Mouse (Mus musculus) forebrain, embryonic 15.5 days (tissue): ENCODE measurements around the gene Gucd1. TPM values are rescaled to one million over a fixed set of nuclear protein-coding genes. Genes with fewer than 3 reads are reported as not detected.

Source experiments
- ATAC-seq: fragments of 200-750 bp; cut with Nextera tagmentation; replicated peaks from 2 replicates; pipeline ENCODE4 v1.8.0; 2017; ENCODE audit warnings: mild to moderate bottlenecking, moderate TSS enrichment, moderate library complexity
- H3K27ac ChIP-seq: fragments of 300-500 bp; sonication (generic); replicated peaks from 2 replicates; pipeline ENCODE4 v1.5.1; 2015; ENCODE audit warnings: mild to moderate bottlenecking, inconsistent platforms
- H3K27me3 ChIP-seq: fragments of 300-500 bp; sonication (generic); 2 replicates; pipeline ENCODE4 v1.6.1; 2015; ENCODE audit warnings: inconsistent platforms
- H3K36me3 ChIP-seq: fragments of 300-500 bp; sonication (generic); 2 replicates; pipeline ENCODE4 v1.6.1; 2015; ENCODE audit warnings: mild to moderate bottlenecking, inconsistent platforms
- H3K4me1 ChIP-seq: fragments of 300-500 bp; sonication (generic); 2 replicates; pipeline ENCODE4 v1.6.1; 2015; ENCODE audit warnings: inconsistent platforms
- H3K4me2 ChIP-seq: fragments of 300-500 bp; sonication (generic); replicated peaks from 2 replicates; pipeline ENCODE4 v1.6.1; 2015; ENCODE audit warnings: mild to moderate bottlenecking, inconsistent platforms
- H3K4me3 ChIP-seq: fragments of 300-500 bp; sonication (generic); 2 replicates; pipeline ENCODE4 v1.5.1; 2015; ENCODE audit warnings: mild to moderate bottlenecking, inconsistent platforms
- H3K9ac ChIP-seq: fragments of 300-500 bp; sonication (generic); replicated peaks from 2 replicates; pipeline ENCODE4 v1.6.1; 2015; ENCODE audit warnings: mild to moderate bottlenecking, inconsistent platforms
- H3K9me3 ChIP-seq: fragments of 300-500 bp; sonication (generic); 2 replicates; pipeline ENCODE4 v1.6.1; 2016; ENCODE audit warnings: inconsistent platforms
- whole genome bisulfite sequencing: fragments of 180-500 bp; shearing (Covaris S2); methylation state at CpG from one replicate; pipeline ENCODE4 v1.1.7; 2015; ENCODE audit warnings: mixed read lengths; 5-methylcytosine and 5-hydroxymethylcytosine counted together
- polyA plus RNA-seq: library from polyadenylated mRNA; unstranded; fragments of >200 nt; fragmentation: Nextera tagmentation; extraction: Ambion mirVana; gene quantifications from 2 replicates; pipeline ENCODE4 v1.2.1, GENCODE M21; 2015

The Gucd1 gene
- polyA plus RNA-seq, 1 experiment from 2014 or later, result 20.1 TPM

DNA sequence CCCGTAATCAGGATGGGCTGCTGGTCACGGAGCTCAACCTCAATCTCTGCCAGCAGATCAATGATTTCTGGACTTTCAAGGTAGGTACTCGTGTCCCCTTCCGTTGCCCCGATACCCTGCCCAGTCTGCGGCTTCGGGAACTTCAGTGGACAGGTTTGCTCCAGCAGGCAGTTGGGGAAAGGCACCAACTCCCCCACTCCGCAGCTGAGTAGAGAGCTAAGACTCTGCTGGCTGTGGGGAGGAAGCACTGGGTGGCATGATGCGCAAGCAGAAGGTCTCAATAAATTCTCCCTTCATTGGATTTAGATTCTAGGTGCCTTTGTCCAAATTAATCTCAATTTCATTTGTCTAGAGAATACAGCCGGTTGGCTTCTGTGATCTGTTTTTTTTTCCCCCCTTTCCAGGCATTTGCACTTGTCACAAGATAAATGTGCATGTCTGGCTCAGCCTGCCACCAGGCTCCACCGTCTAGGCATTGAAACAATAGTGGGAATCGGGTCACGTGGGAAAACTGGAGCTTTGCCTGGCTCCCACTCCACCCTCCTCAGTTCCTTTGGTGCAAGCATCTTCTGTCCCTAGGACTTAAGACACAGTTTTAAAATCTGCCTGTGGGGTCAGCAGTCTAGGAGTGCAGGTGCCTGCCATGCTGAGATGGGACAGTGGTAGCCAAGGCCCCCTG is 79.5 kb downstream of the Gucd1 start:
- H3K9ac ChIP-seq, result no peak overlapping the region
- H3K4me1 ChIP-seq, result peaks cover 23% of the 10 kb centered on the region
- no peak overlapping the region for H3K4me3 ChIP-seq
- H3K36me3 ChIP-seq, result no peaks in the 10 kb centered on the region
- peak overlapping the region; percentile 75 for H3K27ac ChIP-seq
- no peaks in the 10 kb centered on the region for H3K27me3 ChIP-seq
- ATAC-seq, result peak; percentile 71
- no peaks in the 10 kb centered on the region for H3K9me3 ChIP-seq
- 56% methylated on average over 13 of the region's 13 CpGs for WGBS
- H3K4me2 ChIP-seq, result no peak overlapping the region

- H3K4me1 ChIP-seq, result peaks cover 23% of the 10 kb centered on the region
- 82% methylated on average over 1 of the region's 1 CpGs for whole genome bisulfite sequencing
- 0 out of 2 replicates have a peak, but pooled peaks have one; percentile 6 for ATAC-seq
Observed at GRCm38 (mm10) chr10:75437284-75437683, 80.5 kb downstream of the Gucd1 start.

GRCm38 (mm10) chr10:75436604-75437217 is 81.1 kb downstream of the Gucd1 start:
- H3K4me2 ChIP-seq, result no peak overlapping the region
- no peaks in the 10 kb centered on the region for H3K27me3 ChIP-seq
- H3K4me1 ChIP-seq, result peaks cover 23% of the 10 kb centered on the region
- H3K9me3 ChIP-seq, result no peaks in the 10 kb centered on the region
- H3K27ac ChIP-seq, result no peak overlapping the region
- WGBS, result 32% methylated on average over 3 of the region's 3 CpGs
- no peak overlapping the region for H3K9ac ChIP-seq
- ATAC-seq, result peak; percentile 33
- no peaks in the 10 kb centered on the region for H3K36me3 ChIP-seq
- H3K4me3 ChIP-seq, result no peak overlapping the region

More at GRCm38 (mm10) chr10:75437284-75437683, 80.5 kb downstream of the Gucd1 start:
- Histone ChIP-seq H3K9me3 (no peaks in the 10 kb centered on the region), H3K27ac (peak overlapping the region; percentile 75; the same call in 1 of the 2 replicates), H3K4me3 (no peak overlapping the region), H3K27me3 (no peaks in the 10 kb centered on the region), H3K4me2 (no peak overlapping the region), H3K36me3 (no peaks in the 10 kb centered on the region), H3K9ac (no peak overlapping the region)

DNA sequence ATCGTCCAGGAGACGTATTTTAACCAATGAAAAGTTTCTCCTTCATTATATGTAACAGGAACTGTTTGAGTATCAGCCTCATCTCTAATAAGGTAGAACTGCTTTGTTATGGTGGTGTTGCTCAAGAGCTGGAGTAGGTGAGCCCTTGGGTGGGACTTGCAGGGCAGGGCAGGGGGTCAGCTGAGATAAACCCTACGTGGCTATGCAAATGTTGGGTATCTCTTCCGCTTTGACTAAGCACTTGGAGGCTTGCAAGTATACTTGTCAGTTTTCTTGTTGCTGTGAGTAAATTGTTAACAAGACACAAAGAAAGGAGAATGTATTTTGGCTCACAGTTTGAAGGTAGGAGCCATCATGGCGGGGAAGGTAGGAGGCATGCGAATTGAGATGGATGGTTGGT is 87.1 kb downstream of the Gucd1 start:
- H3K27me3 ChIP-seq, result no peaks in the 10 kb centered on the region
- no peak overlapping the region for H3K27ac ChIP-seq
- no peak overlapping the region for H3K4me2 ChIP-seq
- H3K36me3 ChIP-seq, result no peaks in the 10 kb centered on the region
- no peaks in the 10 kb centered on the region for H3K4me1 ChIP-seq
- WGBS, result 95% methylated on average over 6 of the region's 6 CpGs
- ATAC-seq, result no peak
- no peak overlapping the region for H3K9ac ChIP-seq
- no peak overlapping the region for H3K4me3 ChIP-seq
- H3K9me3 ChIP-seq, result no peaks in the 10 kb centered on the region

GRCm38 (mm10) chr10:75430147-75430537 is 87.6 kb downstream of the Gucd1 start:
- H3K4me2 ChIP-seq, result no peak overlapping the region
- no peak for ATAC-seq
- H3K27ac ChIP-seq, result no peak overlapping the region
- no peaks in the 10 kb centered on the region for H3K4me1 ChIP-seq
- no peaks in the 10 kb centered on the region for H3K36me3 ChIP-seq
- no peak overlapping the region for H3K9ac ChIP-seq
- no peaks in the 10 kb centered on the region for H3K27me3 ChIP-seq
- WGBS, result 92% methylated on average over 5 of the region's 5 CpGs
- no peak overlapping the region for H3K4me3 ChIP-seq
- no peaks in the 10 kb centered on the region for H3K9me3 ChIP-seq

DNA sequence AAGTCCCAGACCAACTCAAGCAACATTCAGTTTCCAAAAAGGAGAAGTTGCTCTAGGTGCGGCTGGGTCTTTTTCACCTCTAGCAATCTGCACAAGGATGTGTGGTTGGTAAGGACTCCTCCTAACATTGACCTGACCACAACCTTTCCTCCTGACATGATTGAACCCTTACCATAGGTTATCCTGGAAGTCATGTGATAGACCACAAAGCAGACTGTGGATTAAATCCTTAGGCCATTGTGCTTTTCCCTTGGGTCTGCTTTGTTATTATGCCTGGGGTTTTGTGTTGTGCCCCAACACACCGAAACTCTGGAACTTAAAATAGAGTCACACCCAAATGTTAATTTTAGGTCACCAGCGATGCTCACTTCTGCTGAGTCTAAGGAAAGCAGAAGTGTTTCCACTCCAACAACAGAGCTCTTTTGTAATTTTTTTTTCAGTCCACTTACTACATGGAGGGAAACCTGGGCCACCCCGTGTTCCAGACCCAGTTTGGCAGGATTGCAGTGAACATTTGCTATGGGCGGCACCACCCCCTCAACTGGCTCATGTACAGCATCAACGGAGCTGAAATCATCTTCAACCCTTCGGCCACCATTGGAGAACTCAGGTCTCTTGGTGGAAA is 88.1 kb downstream of the Gucd1 start:
- WGBS, result 87% methylated on average over 7 of the region's 7 CpGs

GRCm38 (mm10) chr10:75429004-75429380 is 88.8 kb downstream of the Gucd1 start:
- Histone ChIP-seq H3K4me2 (no peak overlapping the region), H3K27me3 (no peaks in the 10 kb centered on the region), H3K27ac (no peak overlapping the region), H3K9me3 (no peaks in the 10 kb centered on the region), H3K36me3 (no peaks in the 10 kb centered on the region), H3K9ac (no peak overlapping the region), H3K4me1 (no peaks in the 10 kb centered on the region), H3K4me3 (no peak overlapping the region)
- ATAC-seq, result no peak
- 84% methylated on average over 6 of the region's 6 CpGs for WGBS

More for the DNA sequence above, 88.1 kb downstream of the Gucd1 start:
- H3K27ac ChIP-seq, result no peak overlapping the region
- ATAC-seq, result no peak
- H3K4me2 ChIP-seq, result no peak overlapping the region
- H3K36me3 ChIP-seq, result no peaks in the 10 kb centered on the region
- H3K27me3 ChIP-seq, result no peaks in the 10 kb centered on the region
- H3K4me3 ChIP-seq, result no peak overlapping the region
- no peak overlapping the region for H3K9ac ChIP-seq
- H3K9me3 ChIP-seq, result no peaks in the 10 kb centered on the region
- H3K4me1 ChIP-seq, result no peaks in the 10 kb centered on the region

DNA sequence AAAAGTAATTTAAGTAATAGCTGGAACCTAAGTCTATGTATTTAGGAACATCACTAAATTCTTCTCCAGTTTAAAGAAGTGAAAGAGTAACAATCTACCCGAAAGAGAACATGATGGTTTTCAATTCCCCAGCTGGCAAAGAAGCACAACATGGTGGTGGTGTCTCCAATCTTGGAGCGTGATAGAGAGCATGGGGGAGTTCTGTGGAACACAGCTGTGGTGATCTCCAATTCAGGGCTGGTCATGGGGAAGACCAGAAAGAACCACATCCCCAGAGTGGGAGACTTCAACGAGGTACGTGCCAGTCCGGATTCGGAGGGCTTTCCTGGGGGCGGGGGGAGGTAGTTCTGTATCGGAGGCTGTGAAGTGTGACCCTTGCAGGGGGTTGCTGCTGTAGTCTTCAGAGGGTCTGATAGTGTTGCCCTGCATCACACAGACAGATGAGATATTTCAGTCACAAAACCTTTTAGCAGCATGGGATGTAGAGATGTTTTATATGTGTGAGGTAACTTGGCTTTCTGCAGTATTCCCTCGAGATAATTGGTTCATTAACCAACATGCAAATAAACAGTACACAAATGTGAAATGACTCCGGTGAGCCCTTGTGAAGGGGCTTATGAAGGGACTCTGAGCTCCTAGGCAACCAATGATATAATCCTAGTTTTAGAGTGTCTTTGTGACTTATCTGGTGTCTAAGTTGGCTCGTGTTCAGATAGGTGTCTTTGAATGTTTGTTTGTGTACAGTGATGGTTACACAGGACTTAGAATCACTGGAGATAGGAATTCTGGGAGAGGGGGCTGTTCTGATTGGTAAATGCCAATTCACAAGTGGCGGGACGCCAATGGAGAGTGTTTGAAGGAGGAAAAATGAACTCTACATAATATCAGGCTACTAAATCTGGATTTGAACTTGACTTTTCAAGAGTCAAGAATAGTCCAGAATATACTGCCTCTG is 89.4 kb downstream of the Gucd1 start:
- Histone ChIP-seq H3K27me3 (no peaks in the 10 kb centered on the region), H3K4me1 (no peaks in the 10 kb centered on the region), H3K4me3 (no peak overlapping the region), H3K9ac (no peak overlapping the region), H3K9me3 (no peaks in the 10 kb centered on the region), H3K4me2 (no peak overlapping the region), H3K36me3 (no peaks in the 10 kb centered on the region), H3K27ac (no peak overlapping the region)
- ATAC-seq, result no peak
- 80% methylated on average over 13 of the region's 13 CpGs for WGBS

- Histone ChIP-seq H3K4me3 (no peak overlapping the region), H3K27ac (no peak overlapping the region), H3K4me2 (no peak overlapping the region), H3K9me3 (no peaks in the 10 kb centered on the region), H3K27me3 (no peaks in the 10 kb centered on the region), H3K4me1 (no peaks in the 10 kb centered on the region), H3K9ac (no peak overlapping the region), H3K36me3 (no peaks in the 10 kb centered on the region)
- ATAC-seq, result no peak
- WGBS, result 96% methylated on average over 10 of the region's 10 CpGs
Observed at GRCm38 (mm10) chr10:75424498-75424901, 93.3 kb downstream of the Gucd1 start.

- H3K36me3 ChIP-seq, result no peaks in the 10 kb centered on the region
- 52% methylated on average over 4 of the region's 4 CpGs for WGBS
- ATAC-seq, result no peak
- H3K4me3 ChIP-seq, result no peak overlapping the region
- no peak overlapping the region for H3K4me2 ChIP-seq
- H3K27ac ChIP-seq, result no peak overlapping the region
- no peak overlapping the region for H3K9ac ChIP-seq
- no peaks in the 10 kb centered on the region for H3K27me3 ChIP-seq
- H3K9me3 ChIP-seq, result no peaks in the 10 kb centered on the region
- no peaks in the 10 kb centered on the region for H3K4me1 ChIP-seq
Observed at GRCm38 (mm10) chr10:75418747-75419146, 99.0 kb downstream of the Gucd1 start.

DNA sequence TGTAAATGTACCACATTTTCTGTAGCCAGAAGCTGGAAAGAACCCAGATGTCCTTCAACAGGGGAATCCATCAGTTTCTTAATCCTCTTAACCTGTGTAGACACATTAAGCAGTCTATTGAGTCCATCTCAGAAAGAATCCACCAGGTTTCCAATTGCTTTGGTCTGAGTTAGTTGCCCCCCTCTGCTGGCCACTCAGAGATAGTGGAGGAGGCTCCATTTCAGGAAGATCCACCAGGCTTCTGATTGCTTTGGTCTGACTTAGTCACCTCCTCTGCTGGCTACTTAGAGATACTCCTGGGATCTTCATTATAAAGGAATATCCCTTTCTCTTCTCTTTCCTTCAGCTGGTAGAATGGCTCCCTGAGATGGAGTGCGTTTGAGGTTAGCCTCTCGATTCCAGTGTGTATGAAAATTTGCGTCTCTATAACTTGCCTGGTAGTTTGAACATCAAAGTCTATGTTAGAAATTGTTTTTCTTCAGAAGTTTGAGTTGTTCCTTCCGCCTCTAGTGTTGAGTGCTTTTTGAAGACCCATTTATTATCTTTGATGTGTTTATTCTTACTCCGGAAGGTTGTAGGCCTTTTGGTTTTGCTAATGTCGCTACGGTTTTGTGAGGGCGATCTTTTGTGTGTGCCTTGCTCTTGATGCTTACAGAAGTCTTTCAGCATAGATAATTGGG is 100.3 kb downstream of the Gucd1 start:
- H3K4me2 ChIP-seq, result no peak overlapping the region
- H3K27me3 ChIP-seq, result no peaks in the 10 kb centered on the region
- H3K27ac ChIP-seq, result no peak overlapping the region
- no peak overlapping the region for H3K4me3 ChIP-seq
- no peaks in the 10 kb centered on the region for H3K36me3 ChIP-seq
- peaks cover 7% of the 10 kb centered on the region for H3K4me1 ChIP-seq
- ATAC-seq, result no peak
- 96% methylated on average over 8 of the region's 8 CpGs for WGBS
- no peak overlapping the region for H3K9ac ChIP-seq
- no peaks in the 10 kb centered on the region for H3K9me3 ChIP-seq
